Mouse (Mus musculus): ENCODE data around the gene Tfcp2. TPM values are rescaled to one million over a fixed set of nuclear protein-coding genes. Genes with fewer than 3 reads are reported as not detected.

Gene Tfcp2
- total and polyA plus RNA-seq, 3 experiments = 20.4 to 21.5 TPM; not detected in 1

DNA sequence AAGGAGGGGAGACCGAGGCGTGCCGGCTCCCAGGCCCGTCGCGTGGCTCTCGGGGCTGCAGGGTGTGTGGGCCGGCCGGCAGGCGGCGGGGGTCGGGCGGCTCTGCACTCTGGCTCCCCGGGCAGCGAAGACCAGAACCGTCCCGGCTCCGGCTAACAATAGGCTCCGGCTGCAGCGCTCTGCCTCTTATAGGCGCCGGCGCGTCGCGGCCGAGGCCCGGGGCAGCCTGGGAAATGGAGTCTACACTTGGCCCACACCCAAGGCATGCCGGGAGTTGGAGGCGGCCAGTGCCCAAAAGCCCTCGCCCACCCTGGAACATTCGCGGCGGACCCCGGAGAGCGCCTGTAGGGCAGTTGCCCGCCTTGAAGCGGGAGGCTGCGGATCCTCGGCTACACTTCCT lies 56.7 kb downstream of the Tfcp2 start, which contains the start of gene Csrnp2:
Csrnp2 (minus strand) TSS at position 387 of the 400 bp plus-strand sequence.
- Histone ChIP-seq H3K4me3 (ENCODE audit: control insufficient read depth in 1 of 2, insufficient read depth in 1 of 2, low read depth in 2 of 2, low read length in 2 of 2) (peak within 1 kb of the TSS; percentile 68 to 84), H3K27me3 (ENCODE audit: control insufficient read depth in 1 of 2, insufficient read depth in 2 of 2, low read length in 2 of 2) (no peaks in the 10 kb centered on the region), H3K36me3 (ENCODE audit: control insufficient read depth in 1 of 2, insufficient read depth in 2 of 2, low read length in 2 of 2) (peaks cover 0 to 14% of the 10 kb centered on the region in 2 experiments; a peak in 2 of 4 replicates), H3K9me3 (replicated peaks; ENCODE audit: insufficient read depth, low read length) (no peaks in the 10 kb centered on the region), H3K4me1 (ENCODE audit: control insufficient read depth in 1 of 2, insufficient read depth in 2 of 2, low read length in 2 of 2) (peaks cover 0 to 17% of the 10 kb centered on the region in 2 experiments; a peak in 2 of 4 replicates), H3K79me2 (ENCODE audit: control insufficient read depth, insufficient read depth, low read length, poor library complexity) (peaks cover 8% of the 10 kb centered on the region), H3K9ac (ENCODE audit: control insufficient read depth, low read depth, low read length, poor library complexity, severe bottlenecking) (peak within 1 kb of the TSS; percentile 84), H3K27ac (ENCODE audit: control insufficient read depth, low read depth, low read length) (no peak within 1 kb of the TSS)
- DNase-seq (ENCODE audit: low read depth, low spot score) = peak; percentile 95
- TF ChIP-seq JUND (IDR thresholded peaks at IDR 0.05; ENCODE audit: low read depth, low read length) (no peak), MYB (IDR thresholded peaks at IDR 0.05; ENCODE audit: low read depth, low read length) (no peak), POLR2AphosphoS2 (IDR thresholded peaks at IDR 0.05; ENCODE audit: low read length) (peak; percentile 98), TAL1 (IDR thresholded peaks at IDR 0.05; ENCODE audit: low read length) (no peak), RAD21 (IDR thresholded peaks at IDR 0.05; ENCODE audit: low read depth, low read length) (no peak), POLR2A (IDR thresholded peaks at IDR 0.05; ENCODE audit: control insufficient read depth in 1 of 2, insufficient read depth in 1 of 2, low read depth in 1 of 2, low read length in 2 of 2, poor library complexity in 1 of 2) (peak; percentile 99 to 100), NRF1 (IDR thresholded peaks at IDR 0.05; ENCODE audit: insufficient read depth, low read depth, low read length, poor library complexity, severe bottlenecking) (peak; percentile 66), ETS1 (IDR thresholded peaks at IDR 0.05; ENCODE audit: low read depth, low read length) (no peak), MYC (IDR thresholded peaks at IDR 0.05; ENCODE audit: low read depth, low read length) (no peak), USF1 (IDR thresholded peaks at IDR 0.05; ENCODE audit: low read depth, low read length) (peak; percentile 27; the same call in 1 of the 2 replicates), CHD2 (IDR thresholded peaks at IDR 0.05; ENCODE audit: low read length) (no peak), BHLHE40 (IDR thresholded peaks at IDR 0.05; ENCODE audit: borderline replicate concordance, low read depth, low read length) (no peak), UBTF (IDR thresholded peaks at IDR 0.05; ENCODE audit: borderline replicate concordance, insufficient read depth, low read depth, low read length) (peak; percentile 88; the same call in 1 of the 2 replicates), CTCF (IDR thresholded peaks at IDR 0.05 in 2 of 3, conservative IDR thresholded peaks at IDR 0.05 in 1 of 3; ENCODE audit: control insufficient read depth in 1 of 3, insufficient read depth in 1 of 3, low read depth in 2 of 3, low read length in 3 of 3, poor library complexity in 1 of 3, severe bottlenecking in 1 of 3) (no peak; a peak in 1 of 6 replicates), GATA1 (IDR thresholded peaks at IDR 0.05; ENCODE audit: low read depth, low read length) (no peak), ZNF384 (IDR thresholded peaks at IDR 0.05; ENCODE audit: low read depth, low read length) (no peak), TCF12 (IDR thresholded peaks at IDR 0.05; ENCODE audit: low read depth, low read length) (peak; percentile 78), EP300 (IDR thresholded peaks at IDR 0.05; ENCODE audit: low read depth in 1 of 2, low read length in 2 of 2) (peak in 1 of 2 experiments; percentile 21; a peak in 1 of 4 replicates), HCFC1 (IDR thresholded peaks at IDR 0.05; ENCODE audit: low read depth, low read length) (peak; percentile 99), MEF2A (IDR thresholded peaks at IDR 0.05; ENCODE audit: extremely low read depth, insufficient replicate concordance, low read depth, low read length, poor library complexity, severe bottlenecking) (peak; percentile 43; the same call in 1 of the 2 replicates), CHD1 (IDR thresholded peaks at IDR 0.05; ENCODE audit: low read depth, low read length) (no peak), RCOR1 (IDR thresholded peaks at IDR 0.05; ENCODE audit: low read depth, low read length) (no peak), MAFK (IDR thresholded peaks at IDR 0.05; ENCODE audit: borderline replicate concordance, low read depth, low read length) (no peak), SIN3A (IDR thresholded peaks at IDR 0.05; ENCODE audit: low read length) (peak; percentile 76), MAZ (IDR thresholded peaks at IDR 0.05; ENCODE audit: low read depth, low read length) (peak; percentile 47; the same call in 1 of the 2 replicates), SMC3 (IDR thresholded peaks at IDR 0.05; ENCODE audit: low read depth, low read length) (no peak), POLR2AphosphoS5 (IDR thresholded peaks at IDR 0.05; ENCODE audit: borderline replicate concordance, low read depth, low read length) (0 out of 2 replicates have a peak, but pooled peaks have one; percentile 76), ZKSCAN1 (IDR thresholded peaks at IDR 0.05; ENCODE audit: low read depth, low read length) (no peak), NELFE (IDR thresholded peaks at IDR 0.05; ENCODE audit: low read depth, low read length) (peak; percentile 99), ZC3H11A (IDR thresholded peaks at IDR 0.05; ENCODE audit: low read depth, low read length) (no peak), ZMIZ1 (IDR thresholded peaks at IDR 0.05; ENCODE audit: low read depth, low read length) (peak; percentile 99), MXI1 (IDR thresholded peaks at IDR 0.05; ENCODE audit: low read depth, low read length) (peak; percentile 78), ELF1 (IDR thresholded peaks at IDR 0.05; ENCODE audit: low read depth, low read length) (no peak; the same call in 1 of the 2 replicates), KAT2A (conservative IDR thresholded peaks at IDR 0.05; ENCODE audit: low read depth, low read length) (peak; percentile 86; the same call in 1 of the 2 replicates), E2F4 (IDR thresholded peaks at IDR 0.05; ENCODE audit: borderline replicate concordance, low read depth, low read length) (no peak), TBP (IDR thresholded peaks at IDR 0.05; ENCODE audit: low read depth, low read length) (peak; percentile 98), GABPA (IDR thresholded peaks at IDR 0.05; ENCODE audit: low read depth, low read length) (no peak), MAX (IDR thresholded peaks at IDR 0.05; ENCODE audit: low read length) (peak; percentile 72; the same call in 1 of the 2 replicates)
